Mouse (Mus musculus) lung, adult 2 months (tissue): ENCODE measurements around the gene Gm20388.

Experiments used
- CTCF ChIP-seq: fragments of 200-500 bp; IDR thresholded peaks from 2 replicates; pipeline ENCODE4 v1.5.1; 2011; ENCODE audit warnings: mild to moderate bottlenecking, low read length, control low read depth; ENCODE audit not compliant: insufficient read depth
- POLR2A ChIP-seq: fragments of 200-500 bp; IDR thresholded peaks from 2 replicates; pipeline ENCODE4 v1.6.1; 2011; ENCODE audit warnings: low read depth, mild to moderate bottlenecking, control low read depth, low read length, borderline replicate concordance; ENCODE audit errors: extremely low read depth

DNA sequence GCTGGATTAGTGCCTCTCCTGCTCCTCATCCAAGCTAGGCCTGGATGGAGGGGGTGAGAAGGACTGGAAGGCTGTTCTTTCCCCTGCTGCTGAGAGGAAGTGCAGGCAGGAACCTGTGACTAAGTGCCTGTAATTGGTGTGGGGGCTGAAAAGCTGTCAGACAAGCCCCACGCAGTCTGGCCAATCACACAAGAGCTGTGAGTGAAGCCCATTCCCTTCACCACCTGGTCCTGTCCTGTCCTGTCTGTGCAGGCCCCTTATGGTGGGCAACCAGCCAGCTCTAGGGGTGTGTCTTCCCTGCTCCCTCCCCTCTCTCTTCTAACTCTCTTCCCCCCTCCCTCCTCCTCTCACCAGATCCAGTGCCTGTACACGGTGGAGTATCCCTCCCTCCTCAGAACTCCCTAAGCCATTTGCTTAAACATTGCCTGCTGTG lies 3227.0 kb downstream of the Gm20388 start:
- TF ChIP-seq CTCF (no peak), POLR2A (no peak)
